Mouse (Mus musculus) forebrain, embryonic 11.5 days (tissue): ENCODE results near the gene Ate1. TPM values are rescaled to one million over a fixed set of nuclear protein-coding genes. Genes with fewer than 3 reads are reported as not detected.

Experiments
- ATAC-seq: fragments of 200-750 bp; cut with Nextera tagmentation; replicated peaks from 2 replicates; pipeline ENCODE4 v1.8.0; 2017; ENCODE audit warnings: moderate TSS enrichment; ENCODE audit not compliant: low FRiP score
- DNase-seq: peaks from one replicate; pipeline ENCODE4 v3.0.0-alpha.2; 2017; ENCODE audit warnings: low spot score
- H3K27ac ChIP-seq: fragments of 300-500 bp; sonication (generic); 2 replicates; pipeline ENCODE4 v1.5.1; 2014; ENCODE audit warnings: low read depth, low read length
- H3K27me3 ChIP-seq: fragments of 300-500 bp; sonication (generic); 2 replicates; pipeline ENCODE4 v1.6.1; 2014; ENCODE audit warnings: mild to moderate bottlenecking, low read length, mixed read lengths; ENCODE audit not compliant: control insufficient read depth, insufficient read depth
- H3K36me3 ChIP-seq: fragments of 300-500 bp; sonication (generic); 2 replicates; pipeline ENCODE4 v1.6.1; 2014; ENCODE audit warnings: mild to moderate bottlenecking, low read length, moderate library complexity, mixed read lengths; ENCODE audit not compliant: control insufficient read depth, insufficient read depth
- H3K4me1 ChIP-seq: fragments of 300-500 bp; sonication (generic); replicated peaks from 2 replicates; pipeline ENCODE4 v1.6.1; 2014; ENCODE audit warnings: low read length, mixed read lengths; ENCODE audit not compliant: control insufficient read depth, insufficient read depth
- H3K4me2 ChIP-seq: fragments of 300-500 bp; sonication (generic); 2 replicates; pipeline ENCODE4 v1.6.1; 2014; ENCODE audit warnings: low read depth, mild to moderate bottlenecking, low read length, moderate library complexity, mixed read lengths; ENCODE audit not compliant: severe bottlenecking
- H3K4me3 ChIP-seq: fragments of 300-500 bp; sonication (generic); 2 replicates; pipeline ENCODE4 v1.5.1; 2014; ENCODE audit warnings: low read depth, low read length
- H3K9ac ChIP-seq: fragments of 300-500 bp; sonication (generic); 2 replicates; pipeline ENCODE4 v1.6.1; 2014; ENCODE audit warnings: low read length
- H3K9me3 ChIP-seq: fragments of 300-500 bp; sonication (generic); 2 replicates; pipeline ENCODE4 v1.6.1; 2016; ENCODE audit warnings: low read length, mixed read lengths; ENCODE audit not compliant: control insufficient read depth
- WGBS: fragments of 180-500 bp; shearing (Covaris S2); extraction: QIAGEN DNeasy Blood & Tissue Kit; methylation state at CpG from one replicate; pipeline ENCODE4 v1.1.7; 2014; 5-methylcytosine and 5-hydroxymethylcytosine counted together
- polyA plus RNA-seq: library from polyadenylated mRNA; unstranded; fragments of >200 nt; fragmentation: Nextera tagmentation; extraction: Ambion mirVana; gene quantifications from 2 replicates; pipeline ENCODE4 v1.2.1, GENCODE M21; 2014

The Ate1 gene
- polyA plus RNA-seq, 1 experiment from 2014 or later = 59.7 TPM

GRCm38 (mm10) chr7:130472683-130473082 is 47.5 kb downstream of the Ate1 start:
- H3K4me1 ChIP-seq = peaks cover 14% of the 10 kb centered on the region

GRCm38 (mm10) chr7:130471045-130471444 is 49.1 kb downstream of the Ate1 start:
- Histone ChIP-seq H3K27me3 (no peaks in the 10 kb centered on the region), H3K4me1 (peaks cover 14% of the 10 kb centered on the region), H3K27ac (no peak overlapping the region), H3K36me3 (no peaks in the 10 kb centered on the region), H3K9ac (no peak overlapping the region), H3K4me2 (no peak overlapping the region), H3K9me3 (no peaks in the 10 kb centered on the region), H3K4me3 (no peak overlapping the region)
- 14% methylated on average over 6 of the region's 6 CpGs for WGBS
- no peak for ATAC-seq
- DNase-seq = no peak

More at GRCm38 (mm10) chr7:130472683-130473082, 47.5 kb downstream of the Ate1 start:
- Histone ChIP-seq H3K9me3 (no peaks in the 10 kb centered on the region), H3K36me3 (no peaks in the 10 kb centered on the region), H3K27me3 (no peaks in the 10 kb centered on the region), H3K4me3 (no peak overlapping the region), H3K9ac (no peak overlapping the region), H3K27ac (peak overlapping the region; percentile 65; the same call in 1 of the 2 replicates), H3K4me2 (no peak overlapping the region)
- ATAC-seq = peak; percentile 81
- DNase-seq = no peak
- 12% methylated on average over 6 of the region's 6 CpGs for WGBS

DNA sequence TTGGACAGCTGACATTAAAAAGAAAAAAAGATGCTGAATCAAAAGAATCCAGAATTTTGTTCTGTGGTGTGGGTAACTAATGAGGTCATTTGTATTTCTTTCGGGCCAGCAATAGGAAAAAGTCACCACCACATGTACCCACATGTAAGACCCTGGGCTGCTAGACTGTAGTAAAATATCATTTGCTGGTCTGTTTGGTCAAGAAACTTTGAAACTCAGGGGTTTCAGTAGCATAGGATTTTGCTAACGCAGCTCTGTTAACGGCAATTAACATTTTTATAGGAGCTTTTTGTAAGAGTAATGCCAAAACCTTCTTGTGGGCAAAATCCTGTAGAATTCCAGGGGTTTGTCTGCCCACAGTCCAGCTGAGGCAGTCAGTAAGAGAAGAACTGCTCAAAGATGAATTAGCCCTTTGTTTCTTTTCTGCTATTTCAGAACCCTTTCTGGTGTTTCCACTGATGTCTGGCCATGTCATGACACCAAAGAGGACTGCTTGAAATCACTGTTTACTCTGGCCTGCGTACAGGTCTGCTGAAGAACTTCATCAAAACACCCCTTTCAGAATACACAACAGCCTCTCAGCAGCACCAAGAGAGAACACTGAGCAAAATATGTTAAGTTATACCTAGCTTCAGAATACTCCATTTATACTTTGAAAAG is 64.5 kb downstream of the Ate1 start:
- Histone ChIP-seq H3K27me3 (no peaks in the 10 kb centered on the region), H3K4me2 (no peak overlapping the region), H3K27ac (no peak overlapping the region), H3K4me1 (0 out of 2 replicates have a peak, but pooled peaks cover 1% of the 10 kb centered on the region), H3K4me3 (no peak overlapping the region), H3K9ac (no peak overlapping the region), H3K9me3 (no peaks in the 10 kb centered on the region), H3K36me3 (no peaks in the 10 kb centered on the region; the same call in 1 of the 2 replicates)
- no peak for ATAC-seq
- no peak for DNase-seq
- WGBS = 66% methylated on average over 4 of the region's 4 CpGs

GRCm38 (mm10) chr7:130454226-130454625 is 65.9 kb downstream of the Ate1 start:
- WGBS = 94% methylated on average over 3 of the region's 3 CpGs
- DNase-seq (no peak), ATAC-seq (no peak)
- Histone ChIP-seq H3K27me3 (no peaks in the 10 kb centered on the region), H3K4me1 (0 out of 2 replicates have a peak, but pooled peaks cover 1% of the 10 kb centered on the region), H3K4me3 (no peak overlapping the region), H3K9ac (no peak overlapping the region), H3K4me2 (no peak overlapping the region), H3K36me3 (no peaks in the 10 kb centered on the region; the same call in 1 of the 2 replicates), H3K27ac (no peak overlapping the region), H3K9me3 (no peaks in the 10 kb centered on the region)

GRCm38 (mm10) chr7:130435776-130436175 is 84.4 kb downstream of the Ate1 start:
- Histone ChIP-seq H3K4me2 (no peak overlapping the region), H3K27me3 (no peaks in the 10 kb centered on the region), H3K4me1 (no peaks in the 10 kb centered on the region), H3K9ac (no peak overlapping the region), H3K36me3 (no peaks in the 10 kb centered on the region), H3K9me3 (no peaks in the 10 kb centered on the region), H3K27ac (no peak overlapping the region), H3K4me3 (no peak overlapping the region)
- DNase-seq (no peak), ATAC-seq (no peak)
- WGBS = 91% methylated on average over 5 of the region's 5 CpGs

GRCm38 (mm10) chr7:130432141-130432540 is 88.0 kb downstream of the Ate1 start:
- Histone ChIP-seq H3K27ac (no peak overlapping the region), H3K9ac (no peak overlapping the region), H3K4me2 (no peak overlapping the region), H3K36me3 (no peaks in the 10 kb centered on the region), H3K9me3 (no peaks in the 10 kb centered on the region), H3K4me1 (no peaks in the 10 kb centered on the region), H3K27me3 (no peaks in the 10 kb centered on the region), H3K4me3 (no peak overlapping the region)
- ATAC-seq (no peak), DNase-seq (no peak)
- WGBS = 95% methylated on average over 2 of the region's 2 CpGs

DNA sequence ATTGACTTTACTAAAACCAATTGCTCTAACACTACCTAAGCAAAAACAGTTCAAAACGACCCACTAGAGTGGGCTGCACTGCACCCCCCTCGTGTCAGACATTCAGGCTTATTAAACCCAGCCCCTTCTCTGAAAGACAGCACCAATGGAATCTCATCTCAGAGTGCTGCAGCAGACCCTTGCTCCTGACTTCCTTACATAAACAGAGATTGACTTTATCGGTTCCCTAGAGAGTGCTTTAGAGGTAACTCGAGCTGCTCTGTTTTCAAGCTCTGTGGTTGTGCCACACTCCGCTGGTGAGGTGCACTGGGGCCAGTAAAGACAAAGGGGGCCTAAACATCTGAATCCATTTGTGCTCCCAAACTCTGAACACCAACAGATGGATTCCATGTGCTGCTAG is 93.6 kb downstream of the Ate1 start:
- Histone ChIP-seq H3K9me3 (no peaks in the 10 kb centered on the region), H3K4me2 (no peak overlapping the region), H3K27me3 (no peaks in the 10 kb centered on the region), H3K4me3 (no peak overlapping the region), H3K27ac (no peak overlapping the region), H3K4me1 (no peaks in the 10 kb centered on the region), H3K36me3 (no peaks in the 10 kb centered on the region), H3K9ac (no peak overlapping the region)
- WGBS = 7% methylated on average over 5 of the region's 5 CpGs
- DNase-seq (peak; percentile 54), ATAC-seq (no peak)

DNA sequence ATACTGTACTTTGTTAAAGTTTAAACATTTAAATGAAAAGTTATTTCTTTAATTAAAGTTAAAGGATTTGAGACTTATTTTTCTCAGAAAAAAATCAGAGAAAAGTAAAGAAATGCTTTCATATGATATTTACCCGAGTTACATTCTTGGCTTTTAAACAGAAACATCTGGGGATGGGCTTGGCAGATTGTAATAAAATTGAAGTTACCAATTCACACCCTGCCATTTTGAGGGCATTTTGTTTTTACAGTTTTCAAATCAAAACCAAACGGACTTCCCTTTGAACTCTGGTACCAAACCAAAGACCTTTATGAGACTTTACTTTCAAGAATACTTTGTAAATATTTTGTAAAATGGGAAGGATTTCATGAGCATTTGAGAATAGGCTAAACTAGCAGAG is 94.2 kb downstream of the Ate1 start:
- Histone ChIP-seq H3K4me1 (no peaks in the 10 kb centered on the region), H3K9ac (no peak overlapping the region), H3K27ac (no peak overlapping the region), H3K4me3 (no peak overlapping the region), H3K4me2 (no peak overlapping the region), H3K27me3 (no peaks in the 10 kb centered on the region), H3K9me3 (no peaks in the 10 kb centered on the region), H3K36me3 (no peaks in the 10 kb centered on the region)
- ATAC-seq (no peak), DNase-seq (no peak)
- WGBS = 70% methylated on average over 2 of the region's 2 CpGs

GRCm38 (mm10) chr7:130419961-130420360 is 100.2 kb downstream of the Ate1 start:
- Histone ChIP-seq H3K4me2 (no peak overlapping the region), H3K36me3 (no peaks in the 10 kb centered on the region), H3K27me3 (no peaks in the 10 kb centered on the region), H3K9me3 (no peaks in the 10 kb centered on the region), H3K4me3 (no peak overlapping the region), H3K9ac (no peak overlapping the region), H3K27ac (no peak overlapping the region; the same call in 1 of the 2 replicates), H3K4me1 (no peaks in the 10 kb centered on the region)
- ATAC-seq (no peak), DNase-seq (no peak)
- whole genome bisulfite sequencing = 80% methylated on average over 1 of the region's 1 CpGs
